9 mouse cellular contexts compared by ENCODE assay signal in genomic region chr2:157068701-157069354, GRCm38 (mm10). TPM values are rescaled to one million over a fixed set of nuclear protein-coding genes. Genes with fewer than 3 reads are reported as not detected.
DNase-seq lines count a peak whose midpoint lies in the region; ATAC-seq and TF ChIP-seq lines count a peak whose summit lies in the region.
"Had no signal": no experiment of that assay in that cellular context is flagged by ENCODE, and none has a peak within 500 bp of the region (broad histone marks: within the 10 kb centered on the region; RNA-seq: fewer than 3 reads in every experiment).

No protein-coding gene starts in this region.

- intact Hi-C loops in left cerebral cortex, adult 2 months (cut with DNase I), result no loop called here

- no peak for DNase-seq in left cerebral cortex, adult 2 months (ENCODE audit: extremely low spot score in 1 of 2, low spot score in 2 of 2)
- DNase-seq in left cerebral cortex, adult 18-20 months (ENCODE audit: low spot score in 2 of 2), result no peak
- peak; percentile 77 to 82 for DNase-seq in cerebellum, postnatal 25 days
- DNase-seq in heart, postnatal 0 days (ENCODE audit: low spot score), result no peak
- no peak for DNase-seq in midbrain, postnatal 0 days (ENCODE audit: low spot score)
- no peak for DNase-seq in spleen, postnatal 36 days (ENCODE audit: low spot score in 2 of 2)
- DNase-seq in frontal cortex, postnatal 25 days (ENCODE audit: low spot score in 2 of 2), result no peak
- DNase-seq in layer of hippocampus, adult 8-10 months (ENCODE audit: low spot score in 2 of 2), result no peak

- no peaks in the 10 kb centered on the region for H3K9me3 ChIP-seq in heart, postnatal 0 days (replicated peaks; ENCODE audit: control insufficient read depth, low read length)
- no peaks in the 10 kb centered on the region for H3K9me3 ChIP-seq in midbrain, postnatal 0 days (ENCODE audit: low read length)

- no peak for TF ChIP-seq EP300 in heart, postnatal 0 days (IDR thresholded peaks at IDR 0.05; ENCODE audit: low read depth)

- TF ChIP-seq CTCF in left cerebral cortex, adult 2 months (IDR thresholded peaks at IDR 0.05), result no peak
- no peak for TF ChIP-seq CTCF in heart, postnatal 0 days (IDR thresholded peaks at IDR 0.05; ENCODE audit: low read depth)
- no peak for TF ChIP-seq CTCF in midbrain, postnatal 0 days (IDR thresholded peaks at IDR 0.05)

- no peaks in the 10 kb centered on the region for H3K27me3 ChIP-seq in heart, postnatal 0 days (ENCODE audit: control insufficient read depth, insufficient read depth, low read length)
- no peaks in the 10 kb centered on the region for H3K27me3 ChIP-seq in midbrain, postnatal 0 days (ENCODE audit: insufficient read depth, low read length)

- H3K36me3 ChIP-seq in heart, postnatal 0 days (replicated peaks; ENCODE audit: control insufficient read depth, insufficient read depth, low read length), result peaks cover 6% of the 10 kb centered on the region; the same call in 1 of the 2 replicates
- peaks cover 6% of the 10 kb centered on the region; the same call in 1 of the 2 replicates for H3K36me3 ChIP-seq in midbrain, postnatal 0 days (ENCODE audit: insufficient read depth, low read length)

- H3K4me2 ChIP-seq in heart, postnatal 0 days (ENCODE audit: low read depth, low read length), result peak overlapping the region; percentile 26; the same call in 1 of the 2 replicates
- no peak overlapping the region for H3K4me2 ChIP-seq in midbrain, postnatal 0 days (ENCODE audit: low read depth, low read length, poor library complexity, severe bottlenecking)

- peak overlapping the region; percentile 36; the same call in 1 of the 2 replicates for H3K9ac ChIP-seq in heart, postnatal 0 days (replicated peaks; ENCODE audit: low read depth, low read length)
- peak overlapping the region; percentile 33; the same call in 1 of the 2 replicates for H3K9ac ChIP-seq in midbrain, postnatal 0 days (replicated peaks; ENCODE audit: low read length, poor library complexity, severe bottlenecking)

- ATAC-seq in heart, postnatal 0 days (ENCODE audit: insufficient read depth, low read depth), result no peak
- ATAC-seq in midbrain, postnatal 0 days (ENCODE audit: low FRiP score), result no peak

- peak overlapping the region; percentile 38; the same call in 1 of the 2 replicates for H3K27ac ChIP-seq in left cerebral cortex, adult 2 months
- H3K27ac ChIP-seq in heart, postnatal 0 days (ENCODE audit: low read depth), result peak overlapping the region; percentile 89
- H3K27ac ChIP-seq in midbrain, postnatal 0 days (ENCODE audit: low read depth, low read length), result peak overlapping the region; percentile 69

- no peak overlapping the region for H3K4me3 ChIP-seq in left cerebral cortex, adult 2 months
- no peak overlapping the region for H3K4me3 ChIP-seq in heart, postnatal 0 days (ENCODE audit: low read depth, low read length)
- no peak overlapping the region for H3K4me3 ChIP-seq in midbrain, postnatal 0 days (ENCODE audit: low read depth, low read length)

- peaks cover 91% of the 10 kb centered on the region for H3K4me1 ChIP-seq in heart, postnatal 0 days (ENCODE audit: control insufficient read depth, insufficient read depth)
- H3K4me1 ChIP-seq in midbrain, postnatal 0 days (ENCODE audit: insufficient read depth, low read length), result peaks cover 36% of the 10 kb centered on the region

- WGBS in heart, postnatal 0 days, result 48% methylated on average over 14 of the region's 14 CpGs
- 44% methylated on average over 14 of the region's 14 CpGs for WGBS in midbrain, postnatal 0 days

RNA-seq across cellular contexts. Expression of gene Soga1, which starts 10.2 kb away (rescaled TPM):
- 10 to 100 TPM; 20.2 to 25.1 TPM for total RNA-seq in left cerebral cortex, adult 2 months (2021)
- 10 to 100 TPM; 17.1 to 17.7 TPM for total RNA-seq in left cerebral cortex, adult 18-20 months (2021)
- 21.0 and 48.5 TPM in 2 replicates for total RNA-seq in heart, postnatal 0 days (2014; rRNA removed; ENCODE audit: low replicate concordance)
- 1.0 and 1.1 TPM in 2 replicates for polyA plus RNA-seq in heart, postnatal 0 days (2015; fragmentation: Nextera tagmentation; extraction: Ambion mirVana)
- total RNA-seq in midbrain, postnatal 0 days (2014; rRNA removed), result 122 and 132 TPM in 2 replicates
- 2.8 and 3.9 TPM in 2 replicates for polyA plus RNA-seq in midbrain, postnatal 0 days (2015; fragmentation: Nextera tagmentation; extraction: Ambion mirVana)
- 10 to 100 TPM; 30.9 to 38.3 (median 34.4) TPM for total RNA-seq in layer of hippocampus, adult 8-10 months (2022)

RNA-seq across cellular contexts. Expression of gene Tldc2, which starts 18.0 kb away (rescaled TPM):
- not detected for total RNA-seq in left cerebral cortex, adult 2 months (2021)
- not detected for total RNA-seq in left cerebral cortex, adult 18-20 months (2021)
- not detected in 2 replicates for total RNA-seq in heart, postnatal 0 days (2014; rRNA removed; ENCODE audit: low replicate concordance)
- not detected in 2 replicates for polyA plus RNA-seq in heart, postnatal 0 days (2015; fragmentation: Nextera tagmentation; extraction: Ambion mirVana)
- total RNA-seq in midbrain, postnatal 0 days (2014; rRNA removed), result not detected in 2 replicates
- polyA plus RNA-seq in midbrain, postnatal 0 days (2015; fragmentation: Nextera tagmentation; extraction: Ambion mirVana), result not detected in 2 replicates
- total RNA-seq in layer of hippocampus, adult 8-10 months (2022), result not detected
- total RNA-seq: hematopoietic stem cell, adult 5-6 weeks had no signal

Comparison
In these comparisons a context has a peak if more than half of its experiments do, and no peak if none do; other contexts are left out.
1. DNase-seq: peak in cerebellum, postnatal 25 days (2 of 2); none in left cerebral cortex, adult 2 months (0 of 2), left cerebral cortex, adult 18-20 months (0 of 2), heart, postnatal 0 days (single experiment), midbrain, postnatal 0 days (single experiment), spleen, postnatal 36 days (0 of 2), frontal cortex, postnatal 25 days (0 of 2) and layer of hippocampus, adult 8-10 months (0 of 2).
2. H3K27ac ChIP-seq: peak in every context shown above with its lines; median percentile 89 in heart, postnatal 0 days; 69 in midbrain, postnatal 0 days; 38 in left cerebral cortex, adult 2 months.